Mouse (Mus musculus) testis, adult 2 months (tissue): ENCODE measurements at regions not wholly inside any gene's neighbourhood (a gene's known extent, or its start where the extent isn't known, plus 50 kb on each side); places are given as distances from the start of the nearest gene placed in this dataset.

ENCODE experiments used
- CTCF ChIP-seq: fragments of 200-500 bp; IDR thresholded peaks from 2 replicates; pipeline ENCODE4 v1.5.1; 2012; ENCODE audit warnings: low read depth, mild to moderate bottlenecking, inconsistent platforms, low read length, moderate library complexity; ENCODE audit not compliant: control insufficient read depth, insufficient read depth, insufficient replicate concordance
- POLR2A ChIP-seq: fragments of 200-500 bp; IDR thresholded peaks from 2 replicates; pipeline ENCODE4 v1.6.1; 2012; ENCODE audit warnings: low read depth, mild to moderate bottlenecking, inconsistent platforms, low read length, moderate library complexity; ENCODE audit not compliant: control insufficient read depth

DNA sequence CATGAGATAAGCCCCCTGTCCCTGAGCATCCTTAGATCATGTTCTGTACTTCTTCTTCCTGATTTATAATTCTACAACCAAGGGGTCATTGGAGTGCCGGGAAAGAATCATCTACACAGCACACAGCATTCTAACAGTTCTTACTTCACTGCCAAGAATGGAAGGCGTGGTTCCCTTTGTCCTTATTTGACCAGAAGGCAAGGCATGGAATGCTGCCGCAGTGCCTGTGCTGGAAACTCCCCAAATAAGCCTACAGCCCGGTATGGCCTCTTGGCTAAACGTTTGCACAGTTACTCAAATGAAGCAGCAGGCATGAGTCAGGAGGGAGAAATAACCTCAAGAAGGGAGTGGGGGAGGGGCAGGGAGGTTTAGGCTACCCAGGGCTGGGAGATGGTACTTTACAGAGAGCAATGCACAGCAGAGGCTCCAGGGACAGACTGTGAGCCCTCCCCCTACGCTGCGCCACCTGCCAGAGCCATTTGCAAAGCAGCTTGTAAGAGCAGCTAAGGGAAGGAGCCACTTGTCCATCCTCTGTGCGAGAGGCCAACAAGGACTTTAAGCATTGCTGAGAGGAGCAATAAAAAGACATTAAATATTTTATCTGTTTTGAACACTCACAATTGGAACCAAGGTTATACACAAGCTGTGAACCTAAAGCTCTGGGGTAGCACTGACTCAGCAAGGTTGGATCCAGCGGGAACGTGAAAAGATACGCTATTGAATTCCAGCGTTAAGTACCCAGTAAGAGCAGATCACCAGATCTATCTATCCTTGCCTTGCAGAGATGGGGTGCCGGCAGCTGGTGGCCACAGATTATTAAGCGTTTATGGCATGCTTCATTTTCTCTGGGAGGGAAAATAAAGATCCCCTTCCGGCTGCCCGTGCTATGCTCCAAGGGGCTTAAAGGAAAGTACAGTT, 104.2 kb upstream of the Klf7 start:
- TF ChIP-seq POLR2A: no peak
- no peak for TF ChIP-seq CTCF
